Mouse (Mus musculus): ENCODE data around the gene Pld3. TPM values are rescaled to one million over a fixed set of nuclear protein-coding genes. Genes with fewer than 3 reads are reported as not detected.
A peak's percentile ranks its signal among the peaks of the same experiment; 100 is the strongest.
"Not testable (repeated sequence)": the region's sequence is repeated elsewhere in the genome, so short reads cannot be mapped to it uniquely, and the experiment has no call there.

The Pld3 gene
- total and polyA plus RNA-seq, 3 experiments: 11.1 to 22.8 TPM; not detected in 1

- Histone ChIP-seq H3K27me3 (ENCODE audit: control insufficient read depth in 1 of 2, insufficient read depth in 2 of 2, low read length in 2 of 2) (no peaks in the 10 kb centered on the region), H3K36me3 (ENCODE audit: control insufficient read depth in 1 of 2, insufficient read depth in 2 of 2, low read length in 2 of 2) (no peaks in the 10 kb centered on the region), H3K4me3 (ENCODE audit: control insufficient read depth in 1 of 2, insufficient read depth in 1 of 2, low read depth in 2 of 2, low read length in 2 of 2) (no peak overlapping the region), H3K9ac (ENCODE audit: control insufficient read depth, low read depth, low read length, poor library complexity, severe bottlenecking) (no peak overlapping the region), H3K9me3 (replicated peaks; ENCODE audit: insufficient read depth, low read length) (no peaks in the 10 kb centered on the region), H3K4me1 (ENCODE audit: control insufficient read depth in 1 of 2, insufficient read depth in 2 of 2, low read length in 2 of 2) (0 out of 4 replicates have a peak, but pooled peaks cover 0 to under 1% of the 10 kb centered on the region in 2 experiments), H3K79me2 (ENCODE audit: control insufficient read depth, insufficient read depth, low read length, poor library complexity) (no peaks in the 10 kb centered on the region), H3K27ac (ENCODE audit: control insufficient read depth, low read depth, low read length) (no peak overlapping the region)
- no peak for DNase-seq (ENCODE audit: low read depth, low spot score)
- TF ChIP-seq TCF12 (IDR thresholded peaks at IDR 0.05; ENCODE audit: low read depth, low read length): no peak
- TF ChIP-seq EP300 (IDR thresholded peaks at IDR 0.05; ENCODE audit: low read depth in 1 of 2, low read length in 2 of 2): no peak
- TF ChIP-seq SMC3 (IDR thresholded peaks at IDR 0.05; ENCODE audit: low read depth, low read length): no peak
- no peak for TF ChIP-seq ZKSCAN1 (IDR thresholded peaks at IDR 0.05; ENCODE audit: low read depth, low read length)
- TF ChIP-seq KAT2A (conservative IDR thresholded peaks at IDR 0.05; ENCODE audit: low read depth, low read length): no peak
- no peak for TF ChIP-seq USF2 (IDR thresholded peaks at IDR 0.05; ENCODE audit: borderline replicate concordance in 1 of 2, insufficient read depth in 1 of 2, low read depth in 1 of 2, low read length in 2 of 2)
- no peak for TF ChIP-seq TBP (IDR thresholded peaks at IDR 0.05; ENCODE audit: low read depth, low read length)
- TF ChIP-seq MEF2A (IDR thresholded peaks at IDR 0.05; ENCODE audit: extremely low read depth, insufficient replicate concordance, low read depth, low read length, poor library complexity, severe bottlenecking): no peak
- TF ChIP-seq TAL1 (IDR thresholded peaks at IDR 0.05; ENCODE audit: low read length): no peak
- no peak for TF ChIP-seq JUND (IDR thresholded peaks at IDR 0.05; ENCODE audit: low read depth, low read length)
- TF ChIP-seq MAFK (IDR thresholded peaks at IDR 0.05; ENCODE audit: borderline replicate concordance, low read depth, low read length): no peak
- no peak for TF ChIP-seq MYB (IDR thresholded peaks at IDR 0.05; ENCODE audit: low read depth, low read length)
These were observed 51.4 kb downstream of the Pld3 start for GRCm38 (mm10) chr7:27501620-27502019.

- Histone ChIP-seq H3K27me3 (ENCODE audit: control insufficient read depth in 1 of 2, insufficient read depth in 2 of 2, low read length in 2 of 2) (no peaks in the 10 kb centered on the region), H3K36me3 (ENCODE audit: control insufficient read depth in 1 of 2, insufficient read depth in 2 of 2, low read length in 2 of 2) (no peaks in the 10 kb centered on the region), H3K79me2 (ENCODE audit: control insufficient read depth, insufficient read depth, low read length, poor library complexity) (no peaks in the 10 kb centered on the region), H3K4me3 (ENCODE audit: control insufficient read depth in 1 of 2, insufficient read depth in 1 of 2, low read depth in 2 of 2, low read length in 2 of 2) (no peak within 1 kb of the TSS), H3K27ac (ENCODE audit: control insufficient read depth, low read depth, low read length) (no peak within 1 kb of the TSS), H3K9me3 (replicated peaks; ENCODE audit: insufficient read depth, low read length) (no peaks in the 10 kb centered on the region), H3K4me1 (ENCODE audit: control insufficient read depth in 1 of 2, insufficient read depth in 2 of 2, low read length in 2 of 2) (no peaks in the 10 kb centered on the region), H3K9ac (ENCODE audit: control insufficient read depth, low read depth, low read length, poor library complexity, severe bottlenecking) (no peak within 1 kb of the TSS)
- TF ChIP-seq EP300 (IDR thresholded peaks at IDR 0.05; ENCODE audit: low read depth in 1 of 2, low read length in 2 of 2) (no peak), BHLHE40 (IDR thresholded peaks at IDR 0.05; ENCODE audit: borderline replicate concordance, low read depth, low read length) (no peak), ZMIZ1 (IDR thresholded peaks at IDR 0.05; ENCODE audit: low read depth, low read length) (no peak), ZKSCAN1 (IDR thresholded peaks at IDR 0.05; ENCODE audit: low read depth, low read length) (no peak), CHD1 (IDR thresholded peaks at IDR 0.05; ENCODE audit: low read depth, low read length) (no peak), SMC3 (IDR thresholded peaks at IDR 0.05; ENCODE audit: low read depth, low read length) (no peak), TBP (IDR thresholded peaks at IDR 0.05; ENCODE audit: low read depth, low read length) (no peak), GATA1 (IDR thresholded peaks at IDR 0.05; ENCODE audit: low read depth, low read length) (no peak), NRF1 (IDR thresholded peaks at IDR 0.05; ENCODE audit: insufficient read depth, low read depth, low read length, poor library complexity, severe bottlenecking) (no peak), MEF2A (IDR thresholded peaks at IDR 0.05; ENCODE audit: extremely low read depth, insufficient replicate concordance, low read depth, low read length, poor library complexity, severe bottlenecking) (no peak), JUND (IDR thresholded peaks at IDR 0.05; ENCODE audit: low read depth, low read length) (no peak), POLR2AphosphoS2 (IDR thresholded peaks at IDR 0.05; ENCODE audit: low read length) (no peak), TCF12 (IDR thresholded peaks at IDR 0.05; ENCODE audit: low read depth, low read length) (no peak), KAT2A (conservative IDR thresholded peaks at IDR 0.05; ENCODE audit: low read depth, low read length) (no peak), NELFE (IDR thresholded peaks at IDR 0.05; ENCODE audit: low read depth, low read length) (no peak), GABPA (IDR thresholded peaks at IDR 0.05; ENCODE audit: low read depth, low read length) (no peak), RAD21 (IDR thresholded peaks at IDR 0.05; ENCODE audit: low read depth, low read length) (no peak)
- no peak for DNase-seq (ENCODE audit: low read depth, low spot score)
These were observed 54.0 kb downstream of the Pld3 start, which contains the start of gene Prx for GRCm38 (mm10) chr7:27499036-27499435. Prx (plus strand) TSS chr7:27499324.

DNA sequence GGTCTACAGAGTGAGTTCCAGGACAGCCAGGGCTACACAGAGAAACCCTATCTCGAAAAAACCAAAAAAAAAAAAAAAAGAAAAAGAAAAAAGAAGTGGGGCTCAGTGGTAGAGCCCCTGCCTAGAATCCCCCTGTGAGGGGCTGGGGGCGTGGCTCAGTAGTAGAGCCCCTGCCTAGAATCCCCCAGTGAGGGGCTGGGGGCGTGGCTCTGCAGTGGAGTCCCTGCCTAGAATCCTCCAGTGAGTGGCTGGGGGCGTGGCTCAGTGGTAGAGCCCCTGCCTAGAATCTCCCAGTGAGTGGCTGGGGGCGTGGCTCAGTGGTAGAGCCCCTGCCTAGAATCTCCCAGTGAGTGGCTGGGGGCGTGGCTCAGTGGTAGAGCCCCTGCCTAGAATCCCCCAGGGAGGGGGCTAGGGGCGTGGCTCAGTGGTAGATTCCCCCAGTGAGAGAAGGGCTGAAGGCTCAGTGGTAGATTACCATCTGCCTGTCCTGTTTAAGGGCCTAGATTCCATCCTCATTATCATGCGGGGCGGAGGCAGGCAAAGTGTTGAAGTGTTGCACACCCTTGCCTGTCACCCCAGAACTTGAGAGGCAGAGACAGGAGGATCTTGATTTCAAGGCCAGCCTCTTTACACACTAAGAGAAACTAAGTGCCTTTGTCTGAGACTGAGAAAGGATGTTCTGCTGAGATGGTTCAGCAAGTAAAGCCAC lies 58.2 kb downstream of the Pld3 start:
- peaks cover 8 to 14% of the 10 kb centered on the region in 2 experiments for H3K4me1 ChIP-seq (ENCODE audit: control insufficient read depth in 1 of 2, insufficient read depth in 2 of 2, low read length in 2 of 2)
- peak; percentile 29 for DNase-seq (ENCODE audit: low read depth, low spot score)
- H3K27ac ChIP-seq (ENCODE audit: control insufficient read depth, low read depth, low read length): not testable (repeated sequence)

More for the DNA sequence above, 58.2 kb downstream of the Pld3 start:
- H3K4me3 ChIP-seq (ENCODE audit: control insufficient read depth in 1 of 2, insufficient read depth in 1 of 2, low read depth in 2 of 2, low read length in 2 of 2); H3K27me3 ChIP-seq (ENCODE audit: control insufficient read depth in 1 of 2, insufficient read depth in 2 of 2, low read length in 2 of 2); H3K9me3 ChIP-seq (replicated peaks; ENCODE audit: insufficient read depth, low read length); H3K9ac ChIP-seq (ENCODE audit: control insufficient read depth, low read depth, low read length, poor library complexity, severe bottlenecking); H3K79me2 ChIP-seq (ENCODE audit: control insufficient read depth, insufficient read depth, low read length, poor library complexity): not testable (repeated sequence)
- peaks cover 0 to 11% of the 10 kb centered on the region in 2 experiments; a peak in 2 of 4 replicates for H3K36me3 ChIP-seq (ENCODE audit: control insufficient read depth in 1 of 2, insufficient read depth in 2 of 2, low read length in 2 of 2)
